Mouse (Mus musculus): ENCODE measurements around the gene Kif9.

Gene Kif9

GRCm38 (mm10) chr9:110476124-110477091, at the start of gene Kif9, which contains the start of gene Klhl18:
Gene Kif9, plus strand, starts transcription at chr9:110476958.
Gene Klhl18, minus strand, starts transcription at chr9:110476694.
- DNase-seq (ENCODE audit: low spot score in 2 of 2): peak; percentile 93 to 99

- peak; percentile 47 to 63 for DNase-seq (ENCODE audit: low spot score in 2 of 2)
These were observed 45.5 kb upstream of the Kif9 start for GRCm38 (mm10) chr9:110431241-110431640.

GRCm38 (mm10) chr9:110433045-110433444, 43.7 kb upstream of the Kif9 start:
- no peak for DNase-seq (ENCODE audit: low spot score in 2 of 2)

- no peak for DNase-seq (ENCODE audit: low spot score in 2 of 2)
These were observed 40.7 kb upstream of the Kif9 start for GRCm38 (mm10) chr9:110436041-110436440.

DNA sequence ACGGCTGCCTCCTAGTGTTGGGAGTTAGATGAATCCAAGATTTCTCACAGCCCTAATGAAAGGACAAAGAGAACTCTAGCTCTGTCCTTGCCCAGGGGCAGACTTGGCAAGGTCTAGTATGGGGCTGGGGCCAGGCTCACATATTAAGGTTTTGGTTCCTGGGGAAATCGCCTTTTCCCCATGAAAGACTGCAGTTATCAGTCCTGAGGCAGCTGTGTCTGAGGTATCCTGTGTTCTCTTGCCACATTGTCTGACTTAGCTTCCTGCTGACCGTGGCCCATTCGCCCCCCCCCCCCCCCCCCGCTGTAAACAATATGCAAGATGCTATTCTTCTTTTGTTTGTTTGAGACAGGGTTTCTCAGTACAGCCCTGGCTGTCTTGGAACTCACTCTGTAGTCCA, 36.7 kb upstream of the Kif9 start:
- DNase-seq (ENCODE audit: low spot score in 2 of 2): no peak

DNA sequence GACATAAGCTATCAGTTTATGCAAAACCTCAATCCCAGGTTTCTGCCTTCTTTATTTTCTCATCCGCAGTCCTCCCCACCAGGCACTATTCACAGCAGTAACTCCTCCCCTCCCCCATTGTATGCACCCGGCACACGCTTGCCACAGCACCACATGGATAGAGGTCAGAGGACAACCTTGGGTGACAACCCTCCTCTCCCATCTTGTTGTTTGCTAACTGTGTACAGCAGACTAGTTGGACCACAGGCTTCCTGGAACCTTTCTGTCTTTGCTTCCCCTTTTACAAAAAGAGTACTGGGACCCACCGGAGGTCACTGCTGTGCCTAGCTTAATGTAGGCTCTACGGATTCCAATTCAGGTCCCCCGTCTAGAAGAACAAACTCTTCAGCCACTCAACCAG, 36.2 kb upstream of the Kif9 start:
- DNase-seq (ENCODE audit: low spot score in 2 of 2): no peak

- DNase-seq (ENCODE audit: low spot score in 2 of 2): no peak
These were observed 28.4 kb upstream of the Kif9 start for GRCm38 (mm10) chr9:110448356-110448755.

- DNase-seq (ENCODE audit: low spot score in 2 of 2): peak; percentile 51 to 85
These were observed 27.7 kb upstream of the Kif9 start for GRCm38 (mm10) chr9:110448857-110449617.

GRCm38 (mm10) chr9:110452523-110452922, 24.2 kb upstream of the Kif9 start:
- no peak for DNase-seq (ENCODE audit: low spot score in 2 of 2)

GRCm38 (mm10) chr9:110457926-110458325, 18.8 kb upstream of the Kif9 start:
- no peak for DNase-seq (ENCODE audit: low spot score in 2 of 2)

GRCm38 (mm10) chr9:110459145-110459727, 17.5 kb upstream of the Kif9 start:
- no peak for DNase-seq (ENCODE audit: low spot score in 2 of 2)

DNA sequence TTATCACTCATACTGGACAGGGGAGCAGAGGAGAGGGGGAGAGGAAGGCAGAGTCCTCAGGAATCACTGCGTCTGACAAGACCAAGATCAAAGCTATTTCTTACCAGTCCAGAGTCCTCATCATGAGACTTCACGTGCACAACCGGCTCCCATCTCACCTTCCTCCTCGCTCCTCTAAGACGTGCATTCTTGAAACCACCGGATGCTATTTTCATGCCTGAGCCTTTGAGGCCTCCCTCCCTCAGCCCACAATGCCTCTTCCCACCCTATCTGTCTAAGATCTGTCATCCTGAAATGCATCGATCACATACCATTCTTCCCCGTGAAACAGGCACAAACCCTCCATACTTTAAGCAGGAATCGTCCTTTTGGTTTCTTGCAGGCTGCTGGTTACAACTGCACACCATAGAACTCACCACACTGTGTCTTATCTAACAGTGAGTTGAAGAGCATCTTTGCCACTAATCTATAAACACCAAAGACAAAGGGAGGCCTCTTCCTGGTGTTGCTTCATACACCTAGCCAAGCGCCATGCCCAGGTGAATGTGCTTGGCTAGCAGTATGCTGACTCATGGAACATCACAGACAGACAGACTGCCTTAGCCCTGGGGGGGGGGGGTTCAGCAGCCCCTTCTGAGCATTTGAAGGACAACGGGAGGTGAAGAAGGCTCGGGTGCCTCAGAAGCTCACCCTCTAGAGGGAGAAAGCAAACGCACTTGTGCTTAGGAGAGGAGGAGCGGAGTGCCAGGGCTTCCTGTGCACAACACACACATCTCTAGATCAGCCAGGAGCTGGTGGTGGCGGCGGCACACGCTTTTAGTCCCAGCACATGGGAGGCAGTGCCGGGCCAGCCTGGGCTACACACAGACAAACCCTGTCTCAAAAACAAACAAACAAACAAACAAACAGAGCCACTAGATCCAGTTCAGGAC, 15.6 kb upstream of the Kif9 start:
- DNase-seq (ENCODE audit: low spot score in 2 of 2): no peak

DNA sequence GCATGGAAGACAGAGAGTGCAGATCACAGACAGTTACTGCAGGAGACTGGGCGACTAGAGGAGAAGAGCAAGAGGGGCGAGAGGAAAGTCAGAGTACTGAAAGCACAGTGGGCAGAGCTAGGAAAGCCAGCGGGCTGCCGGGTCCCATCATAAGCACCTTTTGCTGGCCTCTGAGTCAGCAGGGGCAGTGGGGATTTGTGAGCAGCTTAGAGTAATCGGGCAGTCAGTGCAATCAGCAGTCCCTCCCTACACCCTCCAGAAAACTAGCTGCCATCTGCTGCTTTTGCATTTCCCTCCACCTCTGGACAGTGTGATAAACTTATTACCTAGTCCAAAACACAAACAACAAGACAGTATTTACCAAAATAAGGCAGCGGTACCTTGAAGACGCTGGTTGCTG, 14.4 kb upstream of the Kif9 start:
- no peak for DNase-seq (ENCODE audit: low spot score in 2 of 2)

DNA sequence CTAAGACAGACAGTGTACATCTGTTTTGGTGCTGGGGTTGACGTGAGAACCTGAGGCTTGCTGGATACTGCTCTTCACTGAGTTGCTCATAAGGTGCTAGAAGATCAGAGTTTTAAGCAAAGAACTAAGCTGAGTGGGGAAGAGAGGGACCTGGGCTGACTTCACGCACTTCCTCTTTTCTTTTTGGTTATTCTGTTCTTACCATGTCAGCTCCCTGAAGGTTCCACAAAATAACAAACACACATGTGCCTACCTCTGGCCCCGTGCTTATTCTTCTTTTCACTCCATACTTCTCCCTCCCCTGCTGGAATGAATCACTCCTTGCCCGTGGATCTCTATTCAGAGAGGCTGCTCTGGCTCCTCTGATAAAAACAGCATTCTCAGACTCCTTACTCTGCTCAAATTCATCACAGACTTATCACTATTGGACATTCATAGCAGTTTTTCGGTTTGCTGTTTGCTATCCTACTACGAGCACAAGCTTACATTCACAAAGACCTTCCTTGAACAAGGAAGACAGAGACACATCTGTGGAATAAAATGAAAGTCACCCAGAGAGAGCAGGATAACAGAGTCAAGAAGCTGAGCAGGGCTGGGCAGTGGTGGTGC, 12.7 kb upstream of the Kif9 start:
- DNase-seq (ENCODE audit: low spot score in 2 of 2): no peak

DNA sequence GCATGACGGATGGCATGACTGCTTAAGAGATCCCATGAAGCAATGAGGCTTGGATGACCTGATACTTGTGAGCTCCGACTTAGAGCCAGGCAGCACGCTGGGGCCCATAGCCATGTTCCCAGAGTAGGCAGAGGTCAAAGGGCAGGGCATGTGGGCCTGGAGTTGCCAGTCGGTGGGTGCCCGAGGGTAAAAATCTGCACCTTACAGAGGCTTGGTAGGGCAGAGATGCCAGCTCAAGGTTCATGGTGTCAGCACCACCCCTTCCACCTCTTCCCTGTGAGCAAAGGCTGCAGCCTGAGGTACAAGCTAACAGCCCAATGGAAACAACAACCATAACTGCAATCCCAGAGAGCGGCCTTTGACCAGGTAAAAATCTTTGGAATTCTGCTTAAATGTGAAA, 11.4 kb upstream of the Kif9 start:
- DNase-seq (ENCODE audit: low spot score in 2 of 2): no peak

DNA sequence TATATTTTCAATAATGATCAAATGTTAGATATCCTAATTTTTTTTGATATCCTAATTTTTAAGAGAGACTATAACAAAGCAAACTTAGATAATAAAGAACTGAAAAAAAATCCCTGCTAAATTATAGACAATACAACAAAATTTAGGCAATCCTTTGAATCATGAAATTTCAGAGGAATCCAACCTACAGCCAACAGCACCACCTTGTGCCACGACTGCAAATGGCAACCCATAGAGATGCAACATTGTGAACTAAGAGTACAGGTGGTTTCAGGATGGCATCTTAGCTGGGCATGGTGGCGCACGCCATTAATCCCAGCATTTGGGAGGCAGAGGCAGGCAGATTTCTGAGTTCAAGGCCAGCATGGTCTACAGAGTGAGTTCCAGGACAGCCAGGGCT, 10.6 kb upstream of the Kif9 start:
- DNase-seq (ENCODE audit: low spot score in 2 of 2): no peak

- no peak for DNase-seq (ENCODE audit: low spot score in 2 of 2)
These were observed 1.2 kb downstream of the Kif9 start for GRCm38 (mm10) chr9:110477951-110478350.

DNA sequence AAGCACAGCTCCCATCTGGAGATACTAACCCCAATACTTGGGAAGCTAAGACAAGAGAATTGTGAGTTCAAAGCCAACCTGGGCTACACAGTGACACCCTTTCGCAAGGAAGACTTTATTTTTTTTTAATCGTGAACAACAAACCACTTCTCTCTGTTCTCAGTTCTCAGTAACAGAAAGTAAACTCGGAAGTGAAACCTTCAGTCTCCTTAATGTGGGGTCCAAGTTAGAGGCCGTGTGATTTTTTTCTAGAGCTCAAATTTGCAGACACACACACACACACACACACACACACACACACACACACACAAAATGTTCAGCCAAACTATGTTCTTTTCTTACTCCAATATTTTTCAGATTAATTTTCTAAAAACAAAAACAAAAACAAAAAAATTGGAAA, 1.9 kb downstream of the Kif9 start:
- DNase-seq (ENCODE audit: low spot score in 2 of 2): no peak

GRCm38 (mm10) chr9:110488841-110489240, 12.1 kb downstream of the Kif9 start:
- no peak for DNase-seq (ENCODE audit: low spot score in 2 of 2)

DNA sequence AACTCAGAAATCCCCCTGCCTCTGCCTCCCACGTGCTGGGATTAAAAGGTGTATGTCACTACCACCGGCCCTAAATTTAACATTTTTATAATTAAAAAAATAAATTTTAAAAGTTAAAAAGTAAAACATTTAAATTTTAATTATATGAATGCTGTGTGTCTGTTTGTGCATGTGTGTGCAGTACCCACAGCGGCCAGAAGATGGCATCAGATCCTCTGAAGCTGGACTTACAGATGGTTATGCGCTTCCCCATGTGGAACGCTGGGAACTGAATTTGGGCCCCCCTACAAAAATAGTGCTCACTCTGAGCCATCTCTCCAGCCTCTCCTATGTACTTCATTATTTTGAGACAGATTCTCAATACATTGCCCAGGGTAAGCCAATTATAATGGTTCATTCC, 14.2 kb downstream of the Kif9 start:
- DNase-seq (ENCODE audit: low spot score in 2 of 2): no peak

DNA sequence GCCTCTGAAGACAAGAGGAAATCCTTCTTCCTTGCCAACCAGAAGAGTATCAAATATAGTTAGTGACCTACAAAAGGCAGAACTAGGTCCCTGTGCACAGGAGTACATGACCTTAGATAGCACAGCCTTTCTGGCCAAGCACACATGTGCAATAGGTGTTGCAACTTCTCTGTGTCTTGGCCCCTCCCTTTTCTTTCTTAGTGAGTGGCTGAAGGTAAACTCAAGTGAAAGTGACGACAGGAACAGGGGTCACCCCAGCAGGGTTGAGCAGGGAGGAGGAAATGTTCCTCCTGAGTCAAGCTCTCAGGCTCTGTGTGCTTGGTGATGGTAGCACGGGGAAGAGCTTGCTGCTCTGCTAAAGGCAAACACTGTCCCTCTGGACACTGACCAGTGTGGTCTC, 49.0 kb downstream of the Kif9 start:
- no peak for DNase-seq (ENCODE audit: low spot score in 2 of 2)

Measured in left cerebral cortex, adult 9 months (tissue).